Mouse (Mus musculus): ENCODE measurements around the gene Gm21304.
"Not testable (repeated sequence)": the region's sequence is repeated elsewhere in the genome, so short reads cannot be mapped to it uniquely, and the experiment has no call there.

DNA sequence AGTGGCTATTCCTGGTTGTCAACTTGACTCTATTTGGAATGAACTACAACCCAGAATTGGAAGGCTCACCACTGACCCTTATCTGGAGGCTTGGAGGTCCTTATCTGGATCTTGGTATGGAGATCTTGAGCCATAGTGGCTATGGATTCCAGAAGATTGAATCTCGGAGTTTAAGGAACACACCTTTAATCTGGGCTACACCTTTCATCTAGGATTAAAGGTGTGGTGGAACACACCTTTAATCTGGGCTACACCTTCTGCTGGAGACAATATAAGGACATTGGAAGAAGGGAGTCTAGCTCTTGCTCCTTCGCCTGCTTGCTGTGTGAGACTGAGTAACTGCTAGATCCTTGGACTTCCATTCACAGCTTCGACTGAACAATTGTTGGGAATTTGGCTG lies 25.4 kb downstream of the Gm21304 start, which contains the start of gene Gm4340:
- not testable (repeated sequence) for TF ChIP-seq POLR2A (IDR thresholded peaks at IDR 0.05; ENCODE audit: low read depth, low read length); CTCF (IDR thresholded peaks at IDR 0.05; ENCODE audit: extremely low read depth, insufficient read length, insufficient replicate concordance, low read depth, low read length)

Data from small intestine, adult 2 months (tissue).